Mouse (Mus musculus) testis, postnatal 14 days (tissue): Measurements from ENCODE around the gene Nat8f2.

ENCODE experiments used
- DNase-seq: peaks from one replicate; pipeline ENCODE4 v3.0.0; 2021; ENCODE audit warnings: low spot score

Gene Nat8f2

GRCm38 (mm10) chr6:85822286-85822685, 46.7 kb downstream of the Nat8f2 start:
- DNase-seq, result no peak

GRCm38 (mm10) chr6:85820837-85821236, 48.1 kb downstream of the Nat8f2 start, which contains the start of the genes Nat8f6 and Nat8f5:
Gene Nat8f6, minus strand, starts transcription at chr6:85820954.
Gene Nat8f5, minus strand, starts transcription at chr6:85820972.
- no peak for DNase-seq

- no peak for DNase-seq
Measured at GRCm38 (mm10) chr6:85818338-85818737, 50.6 kb downstream of the Nat8f2 start.
